Mouse (Mus musculus): Measurements from ENCODE around the gene Cdc34b. TPM values are rescaled to one million over a fixed set of nuclear protein-coding genes. Genes with fewer than 3 reads are reported as not detected.

The Cdc34b gene
- polyA plus RNA-seq, 1 experiment: 0.55 TPM

DNA sequence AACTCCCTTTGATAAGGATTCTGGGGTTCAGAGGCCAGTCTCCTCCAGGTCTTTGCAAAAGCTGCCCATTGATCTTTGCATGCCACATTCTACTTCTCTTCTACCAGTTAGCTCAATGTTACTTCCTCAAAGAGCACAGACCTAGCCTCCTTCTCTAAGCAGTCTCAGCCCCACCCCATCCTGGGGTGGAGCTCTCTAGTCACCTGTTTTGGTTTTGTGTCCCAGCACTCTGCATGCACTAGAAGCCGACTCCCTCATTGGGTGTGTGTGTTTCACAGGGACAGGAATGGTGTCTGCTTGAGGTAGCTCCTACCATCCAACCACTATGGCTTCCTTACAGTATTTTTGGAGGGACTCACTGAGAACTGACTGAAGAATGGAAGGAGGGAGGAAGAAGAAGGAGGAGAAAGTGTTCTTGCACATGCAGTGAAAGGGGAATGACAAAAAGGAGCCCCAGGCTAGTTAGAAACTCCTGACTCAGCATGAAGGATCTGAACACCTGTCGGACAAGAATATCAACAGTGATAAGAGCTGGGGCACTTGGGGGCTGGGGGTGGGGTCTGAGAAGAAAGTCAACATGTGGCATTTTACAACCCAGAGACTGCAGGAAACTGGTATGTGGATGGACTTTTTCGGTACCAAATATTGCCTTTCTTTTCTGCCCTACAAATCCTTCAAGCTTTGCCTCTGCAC, 30.9 kb downstream of the Cdc34b start:
- Histone ChIP-seq H3K9me3 (replicated peaks; ENCODE audit: control insufficient read depth, insufficient read depth, low read length, poor library complexity, severe bottlenecking) (peaks cover 7% of the 10 kb centered on the region), H3K27ac (ENCODE audit: insufficient read depth, low read length) (no peak overlapping the region), H3K4me3 (ENCODE audit: low read depth, low read length) (no peak overlapping the region), H3K9ac (ENCODE audit: low read depth, poor library complexity, severe bottlenecking) (no peak overlapping the region), H3K27me3 (ENCODE audit: control insufficient read depth, insufficient read depth, low read length, poor library complexity, severe bottlenecking) (no peaks in the 10 kb centered on the region; the same call in 1 of the 2 replicates), H3K4me1 (ENCODE audit: control insufficient read depth, insufficient read depth, low read length) (peaks cover 2% of the 10 kb centered on the region), H3K36me3 (ENCODE audit: control insufficient read depth, insufficient read depth, low read length, poor library complexity, severe bottlenecking) (no peaks in the 10 kb centered on the region)
- TF ChIP-seq EP300 (IDR thresholded peaks at IDR 0.05; ENCODE audit: insufficient read depth, low read depth, low read length): no peak
- no peak for TF ChIP-seq POLR2A (IDR thresholded peaks at IDR 0.05; ENCODE audit: insufficient read depth, low read length)
- TF ChIP-seq CTCF (IDR thresholded peaks at IDR 0.05; ENCODE audit: low read depth, low read length): no peak

- Histone ChIP-seq H3K9me3 (replicated peaks; ENCODE audit: control insufficient read depth, insufficient read depth, low read length, poor library complexity, severe bottlenecking) (peaks cover 7% of the 10 kb centered on the region), H3K36me3 (ENCODE audit: control insufficient read depth, insufficient read depth, low read length, poor library complexity, severe bottlenecking) (no peaks in the 10 kb centered on the region)
- TF ChIP-seq CTCF (IDR thresholded peaks at IDR 0.05; ENCODE audit: low read depth, low read length) (no peak), POLR2A (IDR thresholded peaks at IDR 0.05; ENCODE audit: insufficient read depth, low read length) (no peak), EP300 (IDR thresholded peaks at IDR 0.05; ENCODE audit: insufficient read depth, low read depth, low read length) (no peak)
These were observed 32.3 kb downstream of the Cdc34b start for GRCm38 (mm10) chr11:94773851-94774250.

DNA sequence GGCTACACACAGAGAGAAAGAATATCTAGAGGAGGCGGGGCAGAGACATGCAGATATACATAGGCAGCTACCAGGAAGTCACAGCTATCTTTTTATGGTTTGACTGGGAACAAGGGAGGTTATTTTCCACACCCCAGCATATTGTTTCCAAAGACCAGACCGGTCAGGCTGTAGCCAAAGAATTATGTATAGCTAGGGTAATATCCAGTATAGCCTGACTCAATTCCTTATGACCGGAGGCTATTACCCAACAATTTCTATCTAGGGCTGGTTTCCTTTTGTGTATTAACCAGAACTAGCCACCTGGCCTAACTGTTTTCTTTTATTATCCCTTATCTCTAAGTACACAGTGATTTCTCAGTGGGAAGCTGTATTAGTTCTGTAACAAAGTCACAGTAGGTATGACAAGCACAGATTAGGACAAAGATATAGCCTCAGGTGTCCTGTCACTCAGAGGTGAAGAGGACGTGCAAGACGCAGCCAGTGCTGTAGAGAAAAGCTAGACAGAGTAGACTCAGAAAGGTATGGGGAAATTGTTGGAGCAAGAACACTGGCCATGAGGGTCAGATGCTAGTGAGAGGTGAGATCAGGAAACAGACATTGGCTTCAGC, 33.4 kb downstream of the Cdc34b start:
- Histone ChIP-seq H3K9ac (ENCODE audit: low read depth, poor library complexity, severe bottlenecking) (no peak overlapping the region), H3K36me3 (ENCODE audit: control insufficient read depth, insufficient read depth, low read length, poor library complexity, severe bottlenecking) (no peaks in the 10 kb centered on the region), H3K4me1 (ENCODE audit: control insufficient read depth, insufficient read depth, low read length) (peaks cover 2% of the 10 kb centered on the region), H3K9me3 (replicated peaks; ENCODE audit: control insufficient read depth, insufficient read depth, low read length, poor library complexity, severe bottlenecking) (peaks cover 7% of the 10 kb centered on the region), H3K27ac (ENCODE audit: insufficient read depth, low read length) (no peak overlapping the region), H3K4me3 (ENCODE audit: low read depth, low read length) (no peak overlapping the region), H3K27me3 (ENCODE audit: control insufficient read depth, insufficient read depth, low read length, poor library complexity, severe bottlenecking) (no peaks in the 10 kb centered on the region; the same call in 1 of the 2 replicates)
- TF ChIP-seq EP300 (IDR thresholded peaks at IDR 0.05; ENCODE audit: insufficient read depth, low read depth, low read length) (no peak), POLR2A (IDR thresholded peaks at IDR 0.05; ENCODE audit: insufficient read depth, low read length) (no peak), CTCF (IDR thresholded peaks at IDR 0.05; ENCODE audit: low read depth, low read length) (no peak)

More at GRCm38 (mm10) chr11:94773851-94774250, 32.3 kb downstream of the Cdc34b start:
- Histone ChIP-seq H3K27ac (ENCODE audit: insufficient read depth, low read length) (no peak overlapping the region), H3K4me1 (ENCODE audit: control insufficient read depth, insufficient read depth, low read length) (peaks cover 2% of the 10 kb centered on the region), H3K4me3 (ENCODE audit: low read depth, low read length) (no peak overlapping the region), H3K27me3 (ENCODE audit: control insufficient read depth, insufficient read depth, low read length, poor library complexity, severe bottlenecking) (no peaks in the 10 kb centered on the region; the same call in 1 of the 2 replicates), H3K9ac (ENCODE audit: low read depth, poor library complexity, severe bottlenecking) (no peak overlapping the region)

GRCm38 (mm10) chr11:94782603-94783002, 41.0 kb downstream of the Cdc34b start, which contains the start of gene Tmem92:
Tmem92 (minus strand) TSS chr11:94782703.
- no peak within 1 kb of the TSS for H3K27ac ChIP-seq (ENCODE audit: insufficient read depth, low read length)
- no peak within 1 kb of the TSS for H3K4me3 ChIP-seq (ENCODE audit: low read depth, low read length)
- H3K9me3 ChIP-seq (replicated peaks; ENCODE audit: control insufficient read depth, insufficient read depth, low read length, poor library complexity, severe bottlenecking): no peaks in the 10 kb centered on the region
- TF ChIP-seq CTCF (IDR thresholded peaks at IDR 0.05; ENCODE audit: low read depth, low read length) (no peak), EP300 (IDR thresholded peaks at IDR 0.05; ENCODE audit: insufficient read depth, low read depth, low read length) (no peak), POLR2A (IDR thresholded peaks at IDR 0.05; ENCODE audit: insufficient read depth, low read length) (no peak)
- H3K9ac ChIP-seq (ENCODE audit: low read depth, poor library complexity, severe bottlenecking): no peak within 1 kb of the TSS
- H3K4me1 ChIP-seq (ENCODE audit: control insufficient read depth, insufficient read depth, low read length): no peaks in the 10 kb centered on the region
- H3K27me3 ChIP-seq (ENCODE audit: control insufficient read depth, insufficient read depth, low read length, poor library complexity, severe bottlenecking): no peaks in the 10 kb centered on the region
- no peaks in the 10 kb centered on the region for H3K36me3 ChIP-seq (ENCODE audit: control insufficient read depth, insufficient read depth, low read length, poor library complexity, severe bottlenecking)

DNA sequence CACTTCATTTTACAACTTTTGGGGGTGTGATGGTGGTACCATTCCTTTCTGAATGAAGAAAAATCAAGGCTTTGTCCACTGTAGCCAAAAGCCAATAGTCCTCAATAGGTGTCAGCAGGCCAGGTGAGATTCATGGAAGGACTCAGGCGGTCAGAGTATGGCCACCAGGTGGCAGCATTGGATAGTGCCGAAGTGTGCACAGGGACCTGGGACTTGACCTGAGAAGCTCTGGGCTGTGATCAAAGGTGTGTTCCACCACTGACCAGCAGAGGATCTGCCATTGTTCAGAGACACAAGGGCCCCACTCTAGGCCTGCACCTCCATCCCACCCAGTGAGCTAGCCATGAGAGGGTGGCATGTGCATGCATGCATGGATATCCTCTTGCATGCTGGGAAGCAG, 43.7 kb downstream of the Cdc34b start:
- TF ChIP-seq CTCF (IDR thresholded peaks at IDR 0.05; ENCODE audit: low read depth, low read length) (peak; percentile 94), POLR2A (IDR thresholded peaks at IDR 0.05; ENCODE audit: insufficient read depth, low read length) (no peak)
- H3K27ac ChIP-seq (ENCODE audit: insufficient read depth, low read length): no peak overlapping the region
- H3K4me3 ChIP-seq (ENCODE audit: low read depth, low read length): no peak overlapping the region
- no peaks in the 10 kb centered on the region for H3K9me3 ChIP-seq (replicated peaks; ENCODE audit: control insufficient read depth, insufficient read depth, low read length, poor library complexity, severe bottlenecking)
- no peaks in the 10 kb centered on the region for H3K27me3 ChIP-seq (ENCODE audit: control insufficient read depth, insufficient read depth, low read length, poor library complexity, severe bottlenecking)
- H3K36me3 ChIP-seq (ENCODE audit: control insufficient read depth, insufficient read depth, low read length, poor library complexity, severe bottlenecking): no peaks in the 10 kb centered on the region
- no peaks in the 10 kb centered on the region for H3K4me1 ChIP-seq (ENCODE audit: control insufficient read depth, insufficient read depth, low read length)
- H3K9ac ChIP-seq (ENCODE audit: low read depth, poor library complexity, severe bottlenecking): no peak overlapping the region

- Histone ChIP-seq H3K27ac (ENCODE audit: insufficient read depth, low read length) (no peak overlapping the region), H3K27me3 (ENCODE audit: control insufficient read depth, insufficient read depth, low read length, poor library complexity, severe bottlenecking) (peaks cover 1% of the 10 kb centered on the region; the same call in 1 of the 2 replicates), H3K4me1 (ENCODE audit: control insufficient read depth, insufficient read depth, low read length) (no peaks in the 10 kb centered on the region), H3K36me3 (ENCODE audit: control insufficient read depth, insufficient read depth, low read length, poor library complexity, severe bottlenecking) (no peaks in the 10 kb centered on the region), H3K4me3 (ENCODE audit: low read depth, low read length) (no peak overlapping the region), H3K9ac (ENCODE audit: low read depth, poor library complexity, severe bottlenecking) (no peak overlapping the region), H3K9me3 (replicated peaks; ENCODE audit: control insufficient read depth, insufficient read depth, low read length, poor library complexity, severe bottlenecking) (no peaks in the 10 kb centered on the region)
- TF ChIP-seq CTCF (IDR thresholded peaks at IDR 0.05; ENCODE audit: low read depth, low read length) (no peak), POLR2A (IDR thresholded peaks at IDR 0.05; ENCODE audit: insufficient read depth, low read length) (no peak), EP300 (IDR thresholded peaks at IDR 0.05; ENCODE audit: insufficient read depth, low read depth, low read length) (no peak)
These were observed 50.1 kb downstream of the Cdc34b start for GRCm38 (mm10) chr11:94791700-94792099.

Other genes starting within 250 kb of the Cdc34b start
- 2.7 and 2.9 TPM in 2 replicates for gene Epn3, start 241.8 kb upstream of the Cdc34b start, polyA plus RNA-seq (2011; ENCODE audit: insufficient read depth, insufficient read length, low read depth, missing spikeins)
- 1.2 and 1.3 TPM in 2 replicates for gene Mycbpap, start 220.0 kb upstream of the Cdc34b start, polyA plus RNA-seq (2011; ENCODE audit: insufficient read depth, insufficient read length, low read depth, missing spikeins)
- 3.1 and 3.2 TPM in 2 replicates for gene Rsad1, start 192.5 kb upstream of the Cdc34b start, polyA plus RNA-seq (2011; ENCODE audit: insufficient read depth, insufficient read length, low read depth, missing spikeins)
- not detected in 2 replicates for gene Chad, start 176.7 kb upstream of the Cdc34b start, polyA plus RNA-seq (2011; ENCODE audit: insufficient read depth, insufficient read length, low read depth, missing spikeins)
- 16.1 and 16.6 TPM in 2 replicates for gene Acsf2, start 139.9 kb upstream of the Cdc34b start, polyA plus RNA-seq (2011; ENCODE audit: insufficient read depth, insufficient read length, low read depth, missing spikeins)
- gene Lrrc59, start 112.0 kb upstream of the Cdc34b start, polyA plus RNA-seq (2011; ENCODE audit: insufficient read depth, insufficient read length, low read depth, missing spikeins): 163 and 171 TPM in 2 replicates
- 48.1 and 49.0 TPM in 2 replicates for gene Mrpl27, start 88.0 kb upstream of the Cdc34b start, polyA plus RNA-seq (2011; ENCODE audit: insufficient read depth, insufficient read length, low read depth, missing spikeins)
- gene Eme1, start 87.8 kb upstream of the Cdc34b start, polyA plus RNA-seq (2011; ENCODE audit: insufficient read depth, insufficient read length, low read depth, missing spikeins): 31.8 and 33.3 TPM in 2 replicates
- 16.8 and 20.1 TPM in 2 replicates for gene Xylt2, start 64.3 kb upstream of the Cdc34b start, polyA plus RNA-seq (2011; ENCODE audit: insufficient read depth, insufficient read length, low read depth, missing spikeins)
- not detected in 2 replicates for gene Gm11541, start 37.3 kb upstream of the Cdc34b start, polyA plus RNA-seq (2011; ENCODE audit: insufficient read depth, insufficient read length, low read depth, missing spikeins)
- gene Tmem92, start 40.9 kb downstream of the Cdc34b start, polyA plus RNA-seq (2011; ENCODE audit: insufficient read depth, insufficient read length, low read depth, missing spikeins): 0.30 TPM in 1 of 2 replicates, not detected in the other
- gene Col1a1, start 194.4 kb downstream of the Cdc34b start, polyA plus RNA-seq (2011; ENCODE audit: insufficient read depth, insufficient read length, low read depth, missing spikeins): 17.1 and 18.1 TPM in 2 replicates
- not detected in 2 replicates for gene Hils1, start 225.8 kb downstream of the Cdc34b start, polyA plus RNA-seq (2011; ENCODE audit: insufficient read depth, insufficient read length, low read depth, missing spikeins)
- not detected in 2 replicates for gene Sgca, start 234.5 kb downstream of the Cdc34b start, polyA plus RNA-seq (2011; ENCODE audit: insufficient read depth, insufficient read length, low read depth, missing spikeins)
- 20.3 and 21.0 TPM in 2 replicates for gene Ppp1r9b, start 249.3 kb downstream of the Cdc34b start, polyA plus RNA-seq (2011; ENCODE audit: insufficient read depth, insufficient read length, low read depth, missing spikeins)